Mouse (Mus musculus) CH12.LX (cell line): ENCODE measurements at regions not wholly inside any gene's neighbourhood (a gene's known extent, or its start where the extent isn't known, plus 50 kb on each side); places are given as distances from the start of the nearest gene placed in this dataset.

Source experiments
- CHD1 ChIP-seq: IDR thresholded peaks from 2 replicates; pipeline ENCODE4 v1.6.1; 2012; ENCODE audit warnings: low read depth, low read length, improper control_type of control experiment, inconsistent platforms
- CTCF ChIP-seq, 2 experiments: IDR thresholded peaks in 1 of 2; conservative IDR thresholded peaks in 1 of 2; 2 replicates each; pipeline ENCODE4 v1.5.1; 2011 to 2012; ENCODE audit warnings: low read depth in 2 of 2, low read length in 2 of 2, improper control_type of control experiment in 1 of 2, inconsistent platforms in 1 of 2, mild to moderate bottlenecking in 1 of 2, moderate library complexity in 1 of 2
- MYC ChIP-seq: IDR thresholded peaks from 2 replicates; pipeline ENCODE4 v1.6.1; 2011; ENCODE audit warnings: low read depth, mild to moderate bottlenecking, improper control_type of control experiment, low read length
- PAX5 ChIP-seq: IDR thresholded peaks from 2 replicates; pipeline ENCODE4 v1.6.1; 2012; ENCODE audit warnings: low read length, inconsistent platforms, mixed read lengths
- POLR2A ChIP-seq: IDR thresholded peaks from 2 replicates; pipeline ENCODE4 v1.6.1; 2011; ENCODE audit warnings: low read depth, mild to moderate bottlenecking, improper control_type of control experiment, low read length
- POLR2AphosphoS2 ChIP-seq: IDR thresholded peaks from 2 replicates; pipeline ENCODE4 v1.6.1; 2011; ENCODE audit warnings: low read depth, low read length, improper control_type of control experiment
- RAD21 ChIP-seq: IDR thresholded peaks from 2 replicates; pipeline ENCODE4 v1.6.1; 2011; ENCODE audit warnings: low read depth, mild to moderate bottlenecking, low read length, improper control_type of control experiment, moderate library complexity
- TCF12 ChIP-seq: IDR thresholded peaks from 2 replicates; pipeline ENCODE4 v1.6.1; 2014; ENCODE audit warnings: low read depth, mild to moderate bottlenecking, inconsistent platforms, low read length, improper control_type of control experiment
- ZC3H11A ChIP-seq: IDR thresholded peaks from 2 replicates; pipeline ENCODE4 v1.6.1; 2012; ENCODE audit warnings: low read depth, mild to moderate bottlenecking, inconsistent platforms, low read length, improper control_type of control experiment
- ZMIZ1 ChIP-seq: IDR thresholded peaks from 2 replicates; pipeline ENCODE4 v1.6.1; 2012; ENCODE audit warnings: low read depth, mild to moderate bottlenecking, inconsistent platforms, low read length, improper control_type of control experiment
- ZNF384 ChIP-seq: IDR thresholded peaks from 2 replicates; pipeline ENCODE4 v1.6.1; 2012; ENCODE audit warnings: low read depth, low read length, improper control_type of control experiment, inconsistent platforms

DNA sequence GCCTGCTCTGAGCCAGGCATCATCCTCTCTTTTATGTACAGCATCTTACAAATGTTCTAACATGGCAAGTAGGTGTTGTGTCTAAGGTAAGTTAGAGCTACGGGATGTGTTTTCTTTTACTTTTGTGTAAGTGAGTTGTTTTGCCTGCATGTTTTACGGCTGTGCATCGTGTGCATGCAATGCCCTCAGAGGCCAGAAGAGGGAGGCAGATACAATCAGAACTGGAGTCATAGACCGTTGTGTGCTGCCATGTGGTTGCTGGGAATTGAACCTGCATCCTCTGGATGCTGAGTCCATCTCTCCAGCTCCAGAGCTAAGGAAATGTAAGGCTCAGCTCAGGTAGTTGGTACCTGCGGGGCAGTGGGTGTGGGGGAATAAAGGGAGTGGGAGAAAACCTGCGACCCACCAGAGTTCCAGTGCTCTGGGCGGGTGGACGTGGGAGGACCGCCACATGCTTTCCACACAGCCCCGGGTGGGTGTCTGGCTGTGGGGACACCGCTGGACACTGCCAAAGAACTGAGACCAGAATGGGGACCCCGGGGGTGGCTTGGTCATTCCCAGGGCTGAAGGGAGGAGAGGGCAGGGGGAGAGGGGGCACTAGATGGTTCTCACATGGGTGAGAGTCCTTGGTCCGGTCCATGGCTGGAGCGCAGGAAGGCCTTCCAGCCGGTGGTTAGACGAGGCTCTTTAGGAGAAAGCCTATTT is 63.5 kb upstream of the Sestd1 start:
- TF ChIP-seq MYC (no peak), CTCF (conservative IDR thresholded peaks at IDR 0.05 in 1 of 2, IDR thresholded peaks at IDR 0.05 in 1 of 2; ENCODE audit: low read depth in 2 of 2, low read length in 2 of 2) (no peak), RAD21 (no peak), TCF12 (no peak), ZC3H11A (no peak), CHD1 (no peak), ZMIZ1 (no peak), POLR2A (no peak), PAX5 (no peak), ZNF384 (no peak), POLR2AphosphoS2 (no peak)
